Mouse (Mus musculus) adrenal gland, adult 10 weeks (tissue): Measurements from ENCODE around the gene Rnf207. TPM values are rescaled to one million over a fixed set of nuclear protein-coding genes. Genes with fewer than 3 reads are reported as not detected.

Source experiments
- polyA plus RNA-seq: library from polyadenylated mRNA; stranded (reverse); fragments of 350-450 nt; fragmentation: Illumina TruSeq; extraction: RNeasy Lipid Tissue Mini Kit (QIAGEN cat#74804); gene quantifications from one replicate; pipeline ENCODE4 v1.2.3, GENCODE M21; 2014; ENCODE audit warnings: low read depth, low replicate concordance

Gene Rnf207
- not detected for polyA plus RNA-seq

DNA sequence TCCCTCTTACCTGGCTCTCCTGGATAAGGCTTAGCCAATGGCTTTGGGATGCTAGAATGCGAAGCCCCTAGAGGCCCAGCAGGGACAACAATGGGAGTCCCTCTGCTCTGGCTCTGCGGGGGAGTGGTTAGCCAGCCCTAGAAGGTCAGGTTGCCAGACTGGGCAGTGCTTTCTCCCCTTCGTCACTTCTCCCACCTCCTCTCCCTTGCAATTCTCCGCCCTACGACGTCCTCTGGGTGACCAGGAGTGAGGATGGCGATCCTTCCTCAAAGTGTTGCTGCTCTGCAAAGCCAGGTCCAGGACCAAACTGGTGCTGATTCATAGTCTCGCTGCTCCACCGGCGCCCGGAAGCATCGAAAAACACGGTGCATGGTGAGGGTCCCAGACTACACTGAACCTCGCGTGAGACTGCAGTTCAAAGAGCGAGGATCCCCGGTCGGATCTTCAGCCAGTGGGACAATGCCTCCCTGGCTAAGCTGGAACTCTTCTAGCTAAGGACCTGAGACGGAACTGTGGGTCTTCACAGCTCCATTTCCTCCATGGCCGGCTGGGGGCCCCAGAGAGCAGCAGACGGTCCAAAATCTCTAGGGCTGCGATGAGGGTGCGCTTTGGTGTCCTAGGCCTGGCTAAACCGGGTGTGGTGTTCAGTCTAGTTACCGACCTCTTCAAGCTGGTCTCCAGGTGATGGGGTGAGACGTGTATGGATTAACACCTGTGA, at the start of gene Rnf207:
TSS of gene Rnf207 (minus strand) at position 477 of the 718 bp plus-strand sequence.

DNA sequence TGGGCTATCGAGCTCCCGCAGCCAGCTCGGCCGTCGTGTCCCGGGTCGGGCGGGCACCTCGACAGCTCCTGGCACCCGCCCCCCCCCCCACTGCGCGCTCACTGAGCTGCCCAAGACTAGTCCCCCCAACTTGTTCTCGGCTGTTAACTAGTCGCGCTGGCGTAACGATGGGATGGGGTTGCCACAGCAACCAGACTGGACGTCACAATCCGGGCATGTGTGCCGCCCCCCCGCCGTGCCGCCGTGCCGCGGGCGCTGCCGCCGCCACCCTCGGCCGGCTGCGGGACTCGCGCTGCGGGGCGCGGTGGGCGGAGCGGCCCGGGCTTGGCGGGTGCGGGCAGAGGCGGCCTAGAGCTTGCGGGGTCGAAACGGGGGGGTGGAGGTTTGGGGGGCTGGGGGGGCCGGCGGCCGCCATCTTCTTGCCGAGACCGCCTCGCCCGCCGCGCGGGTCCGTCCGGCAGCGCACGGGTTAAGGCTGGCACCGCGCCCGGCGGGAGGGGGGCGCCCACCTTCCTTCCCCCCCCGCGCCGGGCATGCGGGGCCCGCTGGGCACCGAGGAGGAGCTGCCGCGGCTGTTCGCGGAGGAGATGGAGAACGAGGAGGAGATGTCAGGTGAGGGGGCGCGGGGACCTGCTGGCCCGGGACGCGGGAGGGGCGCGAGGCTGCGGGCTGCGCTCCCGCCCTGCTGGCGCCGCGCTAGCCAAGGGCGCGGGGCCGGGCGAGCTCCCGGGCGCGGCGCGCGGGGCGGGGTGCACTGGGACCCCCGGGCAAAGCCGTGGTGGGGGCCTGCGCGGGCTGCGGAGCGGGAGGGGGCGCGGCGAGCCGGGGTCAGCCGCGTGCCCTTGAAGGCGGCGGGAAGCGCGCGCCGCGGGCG, 19.9 kb upstream of the Rnf207 start, which contains the start of gene Chd5:
TSS of gene Chd5 (plus strand) at position 233 of the 874 bp plus-strand sequence.

DNA sequence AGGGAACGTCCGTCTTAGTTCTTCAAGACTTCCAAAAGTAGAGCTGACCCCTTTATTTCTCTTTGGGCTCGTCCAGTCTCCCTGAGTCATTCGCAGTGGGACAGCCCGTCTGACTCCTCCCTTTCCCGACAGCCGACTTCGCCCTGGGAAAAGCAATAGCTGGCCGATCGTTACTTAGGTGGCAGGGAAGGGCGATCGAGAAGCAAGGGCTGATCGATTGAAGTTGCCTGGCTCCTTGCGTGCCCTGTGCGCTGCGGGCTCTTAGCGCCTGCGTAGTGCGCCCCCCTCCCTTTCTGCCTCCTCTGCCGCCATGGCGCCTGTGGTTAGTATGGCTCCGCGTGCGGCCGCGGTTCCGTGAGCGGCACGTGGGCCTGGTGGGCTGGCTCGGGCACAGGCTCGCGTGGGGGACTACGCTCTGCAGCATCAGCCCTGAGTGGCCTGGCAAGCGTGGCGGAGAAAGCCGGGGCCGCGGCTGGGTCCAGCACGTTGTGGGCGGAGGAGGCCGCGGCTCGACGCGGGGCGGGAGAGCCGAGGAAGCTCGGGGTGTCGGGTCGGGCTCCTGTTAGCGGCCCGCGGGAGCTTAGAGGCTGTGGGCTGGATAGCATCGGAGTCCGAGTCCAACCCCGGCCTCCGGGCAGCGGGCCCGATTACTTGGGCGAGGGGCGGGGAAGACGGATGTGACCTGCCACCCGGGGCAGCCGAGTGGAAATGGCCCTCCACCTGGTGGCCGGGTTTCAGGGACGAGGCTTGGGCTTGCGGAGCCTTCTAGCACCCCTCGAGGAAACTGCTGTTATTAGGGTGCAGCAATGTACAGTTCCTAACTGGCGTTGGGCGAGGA, 7.0 kb upstream of the Rnf207 start, which contains the start of gene Rpl22:
TSS of gene Rpl22 (plus strand) at position 169 of the 838 bp plus-strand sequence.

DNA sequence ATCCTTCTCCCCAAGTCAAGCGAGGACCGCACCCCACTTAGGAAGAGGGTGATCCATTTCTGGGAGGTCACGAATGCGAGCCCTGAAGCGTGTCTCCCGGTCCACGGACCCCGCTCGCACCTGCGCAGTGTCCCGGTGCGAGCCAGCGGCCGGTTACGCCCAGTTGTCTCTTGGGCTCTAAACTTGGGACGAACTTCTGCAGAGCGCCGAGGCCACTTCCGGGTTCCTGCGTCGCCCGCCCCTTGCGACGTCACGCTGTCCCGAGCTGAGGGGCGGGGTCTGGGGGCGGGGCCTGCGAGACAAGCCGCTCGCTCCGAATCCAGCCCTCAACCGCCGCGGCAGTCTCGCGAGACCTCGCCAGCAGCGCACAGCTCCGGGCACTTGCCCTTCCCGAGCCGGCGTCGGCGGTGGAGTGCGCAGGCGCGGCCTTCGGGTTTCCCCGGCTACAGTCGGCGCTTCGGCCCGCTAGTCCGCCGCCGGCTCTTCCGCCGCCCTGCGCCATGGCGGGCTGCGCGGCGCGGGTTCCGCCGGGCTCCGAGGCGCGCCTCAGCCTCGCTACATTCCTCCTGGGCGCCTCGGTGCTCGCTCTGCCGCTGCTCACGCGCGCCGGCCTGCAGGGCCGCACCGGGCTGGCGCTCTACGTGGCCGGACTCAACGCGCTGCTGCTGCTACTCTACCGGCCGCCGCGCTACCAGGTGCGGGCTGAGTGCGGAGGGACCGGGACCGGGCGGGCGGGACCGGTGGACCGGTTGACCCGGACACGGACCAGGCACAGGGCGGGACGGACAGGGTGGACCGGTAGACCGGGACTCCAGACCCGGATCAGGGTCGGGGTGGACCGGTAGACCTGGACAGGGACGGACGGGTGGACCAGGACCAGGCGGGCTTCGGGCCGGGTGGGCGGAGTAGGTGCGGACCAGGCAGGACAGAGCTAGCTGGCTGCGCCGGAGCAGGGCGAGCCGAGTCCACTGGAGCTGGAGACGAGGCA, 21.6 kb downstream of the Rnf207 start, which contains the start of gene Icmt:
TSS of gene Icmt (plus strand) at position 354 of the 988 bp plus-strand sequence.

DNA sequence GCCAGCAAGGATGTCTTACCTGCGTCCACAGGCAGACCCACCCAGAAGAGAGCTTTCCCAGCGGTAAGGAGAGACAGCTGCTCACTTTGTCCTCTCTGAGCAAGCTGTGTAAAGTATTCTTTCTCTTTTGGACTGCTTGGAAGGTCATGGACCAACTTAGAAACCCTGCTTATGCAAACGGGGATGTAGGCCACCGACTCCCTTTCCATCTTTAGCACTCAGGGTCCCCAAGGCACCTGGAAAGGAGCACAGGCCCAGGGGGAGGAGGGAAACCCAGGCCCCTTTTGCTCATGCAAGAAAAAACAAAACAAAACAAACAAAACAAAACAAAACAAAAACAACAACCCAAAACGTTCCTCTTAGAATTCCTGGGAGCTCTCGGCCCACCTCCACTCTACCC, 27.2 kb downstream of the Rnf207 start, which contains the start of gene Hes3:
TSS of gene Hes3 (minus strand) at position 101 of the 400 bp plus-strand sequence.

DNA sequence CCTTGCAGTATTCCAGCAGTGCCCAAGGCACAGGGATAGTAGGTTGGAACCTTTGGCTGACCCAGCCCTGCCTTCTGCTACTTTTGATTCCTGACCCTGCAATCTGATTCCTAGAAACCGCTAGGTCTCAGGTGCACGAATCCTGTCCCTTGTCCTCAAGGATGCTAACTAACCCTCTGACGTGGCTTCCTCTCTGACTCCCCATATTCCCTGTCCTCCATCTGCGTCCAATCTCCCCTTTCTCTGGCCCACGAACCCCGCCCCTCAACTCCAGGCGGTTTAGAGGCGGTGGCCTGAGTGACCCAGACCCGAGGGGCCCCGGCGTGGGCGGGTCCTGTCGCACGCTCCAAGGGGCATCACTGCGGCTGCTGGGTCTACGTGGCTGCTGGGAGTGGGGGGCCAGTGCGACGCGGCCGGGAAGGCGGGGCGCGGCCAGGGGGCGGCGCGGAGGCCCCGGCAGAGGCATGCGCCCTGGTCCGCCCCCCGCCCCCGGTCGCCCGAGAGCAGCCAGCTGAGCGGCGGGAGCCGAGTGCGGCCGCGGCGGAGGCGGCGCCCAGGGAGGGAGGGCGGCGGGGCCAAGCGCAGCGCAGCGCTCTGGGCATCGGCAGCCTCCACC, 45.1 kb downstream of the Rnf207 start, which contains the start of gene Gpr153:
TSS of gene Gpr153 (plus strand) at position 612 of the 616 bp plus-strand sequence.

Other genes starting within 250 kb of the Rnf207 start
- not detected for gene Plekhg5, start 246.5 kb downstream of the Rnf207 start, polyA plus RNA-seq
- not detected for gene Tnfrsf25, start 203.1 kb downstream of the Rnf207 start, polyA plus RNA-seq
- gene Espn, start 166.6 kb downstream of the Rnf207 start, polyA plus RNA-seq, result not detected
- not detected for gene Hes2, start 160.1 kb downstream of the Rnf207 start, polyA plus RNA-seq
- 1.2 TPM for gene Acot7, start 140.9 kb downstream of the Rnf207 start, polyA plus RNA-seq
- 1.1 TPM for gene Gpr153, start 44.8 kb downstream of the Rnf207 start, polyA plus RNA-seq
- gene Hes3, start 27.3 kb downstream of the Rnf207 start, polyA plus RNA-seq, result not detected
- gene Icmt, start 21.8 kb downstream of the Rnf207 start, polyA plus RNA-seq, result 12.9 TPM
- 314 TPM for gene Rpl22, start 6.7 kb upstream of the Rnf207 start, polyA plus RNA-seq
- 0.41 TPM for gene Chd5, start 19.7 kb upstream of the Rnf207 start, polyA plus RNA-seq
- not detected for gene Nphp4, start 157.7 kb upstream of the Rnf207 start, polyA plus RNA-seq
- gene Kcnab2, start 158.9 kb upstream of the Rnf207 start, polyA plus RNA-seq, result 3.1 TPM